Mouse (Mus musculus): ENCODE measurements at regions not wholly inside any gene's neighbourhood (a gene's known extent, or its start where the extent isn't known, plus 50 kb on each side); places are given as distances from the start of the nearest gene placed in this dataset.
A peak's percentile ranks its signal among the peaks of the same experiment; 100 is the strongest.

DNA sequence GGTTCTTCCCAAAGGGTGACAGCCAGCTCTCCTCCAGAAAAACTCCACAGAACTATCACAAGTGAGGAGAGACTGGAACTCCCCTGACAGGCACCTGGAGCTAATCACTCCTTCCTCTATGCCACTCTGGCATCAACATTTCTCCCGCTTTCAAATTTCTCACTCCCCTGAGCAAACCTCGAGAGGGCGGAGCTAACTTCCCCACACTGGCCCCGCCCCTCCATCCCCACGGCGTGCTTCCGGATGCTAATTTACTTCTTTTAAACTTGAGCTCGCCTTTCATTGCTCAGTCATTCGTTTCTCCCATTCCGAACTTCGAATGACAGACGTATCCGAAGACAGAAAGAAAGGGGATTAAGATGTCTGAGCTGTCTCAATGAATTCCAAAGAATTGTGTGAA, 87.8 kb upstream of the Ado start:
- 3% methylated on average over 13 of the region's 13 CpGs for WGBS
- Histone ChIP-seq H3K9ac (no peak overlapping the region), H3K4me2 (peak overlapping the region; percentile 43), H3K4me3 (replicated peaks) (0 out of 2 replicates have a peak overlapping the region, but pooled peaks have one; percentile 16), H3K27me3 (replicated peaks) (no peaks in the 10 kb centered on the region), H3K36me3 (no peaks in the 10 kb centered on the region), H3K9me3 (no peaks in the 10 kb centered on the region), H3K27ac (no peak overlapping the region), H3K4me1 (0 out of 2 replicates have a peak, but pooled peaks cover 2% of the 10 kb centered on the region)
- no peak for ATAC-seq (ENCODE audit: insufficient read depth, low FRiP score, low read depth)

DNA sequence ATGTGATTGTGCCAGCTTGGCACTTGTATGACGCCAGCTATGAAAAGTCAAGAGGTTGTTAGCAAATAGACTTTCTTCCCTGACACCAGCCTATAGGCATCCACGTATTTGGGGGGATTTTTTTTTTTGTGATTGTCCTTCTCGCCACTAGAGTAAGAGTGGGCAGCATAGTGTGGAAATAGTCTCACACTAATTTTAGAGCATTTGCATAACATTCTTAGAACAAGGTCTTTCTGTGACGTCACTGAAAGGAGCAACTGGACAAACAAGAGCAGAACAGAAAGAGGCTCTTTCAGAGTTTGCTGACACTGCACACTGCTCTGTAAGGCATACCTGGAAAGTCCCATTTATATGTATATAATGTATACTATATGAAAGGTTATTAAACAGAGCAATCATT, 86.0 kb upstream of the Ado start:
- Histone ChIP-seq H3K4me2 (no peak overlapping the region), H3K27me3 (replicated peaks) (no peaks in the 10 kb centered on the region), H3K4me3 (replicated peaks) (no peak overlapping the region), H3K4me1 (0 out of 2 replicates have a peak, but pooled peaks cover 2% of the 10 kb centered on the region), H3K36me3 (no peaks in the 10 kb centered on the region), H3K9ac (no peak overlapping the region), H3K9me3 (no peaks in the 10 kb centered on the region), H3K27ac (no peak overlapping the region)
- WGBS: 79% methylated on average over 4 of the region's 4 CpGs
- ATAC-seq (ENCODE audit: insufficient read depth, low FRiP score, low read depth): no peak

DNA sequence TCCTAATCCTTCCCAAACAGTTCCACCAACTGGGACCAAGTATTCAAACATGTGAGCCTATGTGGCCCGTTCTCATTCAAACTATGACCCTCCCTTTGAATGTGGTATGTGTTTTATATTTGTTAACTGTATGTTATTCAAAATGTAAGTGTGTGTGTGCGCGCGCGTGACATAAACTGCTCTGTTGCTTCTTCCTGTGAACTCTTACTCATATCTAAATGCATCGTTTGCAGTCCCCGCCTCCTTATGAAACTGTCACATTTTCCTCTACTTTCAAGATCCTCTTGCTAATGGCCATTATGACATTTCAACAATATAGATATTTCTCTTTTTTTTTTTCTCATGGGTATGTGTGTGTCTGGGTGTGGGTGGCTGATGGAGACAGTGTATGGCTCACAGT, 84.3 kb upstream of the Ado start:
- no peak for ATAC-seq (ENCODE audit: insufficient read depth, low FRiP score, low read depth)
- Histone ChIP-seq H3K27me3 (replicated peaks) (no peaks in the 10 kb centered on the region), H3K4me2 (no peak overlapping the region), H3K4me3 (replicated peaks) (no peak overlapping the region), H3K36me3 (no peaks in the 10 kb centered on the region), H3K27ac (no peak overlapping the region), H3K9me3 (no peaks in the 10 kb centered on the region), H3K4me1 (0 out of 2 replicates have a peak, but pooled peaks cover 2% of the 10 kb centered on the region), H3K9ac (no peak overlapping the region)
- 95% methylated on average over 7 of the region's 7 CpGs for WGBS

DNA sequence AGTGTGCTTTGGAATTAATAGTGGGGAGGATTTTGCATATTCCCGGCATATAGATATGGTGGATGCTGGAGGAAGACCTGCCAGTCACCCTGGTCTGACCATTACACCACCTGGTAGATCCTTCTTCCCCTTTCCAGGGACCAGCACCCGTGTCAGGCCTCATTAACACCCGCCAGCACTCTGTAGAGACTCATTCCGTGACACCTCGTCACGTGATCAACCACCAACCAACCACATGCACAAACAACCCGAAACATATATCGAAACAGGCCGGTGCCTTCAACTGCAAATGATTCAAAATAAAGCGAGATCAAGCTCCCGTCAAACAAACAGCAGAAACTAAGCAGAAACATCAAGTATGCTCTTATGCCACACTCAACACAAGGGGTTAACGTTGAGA, 74.6 kb upstream of the Ado start:
- Histone ChIP-seq H3K4me1 (no peaks in the 10 kb centered on the region), H3K27ac (no peak overlapping the region), H3K27me3 (replicated peaks) (no peaks in the 10 kb centered on the region), H3K36me3 (no peaks in the 10 kb centered on the region), H3K4me2 (no peak overlapping the region), H3K9me3 (no peaks in the 10 kb centered on the region), H3K9ac (no peak overlapping the region), H3K4me3 (replicated peaks) (no peak overlapping the region)
- 82% methylated on average over 12 of the region's 12 CpGs for WGBS
- ATAC-seq (ENCODE audit: insufficient read depth, low FRiP score, low read depth): no peak

DNA sequence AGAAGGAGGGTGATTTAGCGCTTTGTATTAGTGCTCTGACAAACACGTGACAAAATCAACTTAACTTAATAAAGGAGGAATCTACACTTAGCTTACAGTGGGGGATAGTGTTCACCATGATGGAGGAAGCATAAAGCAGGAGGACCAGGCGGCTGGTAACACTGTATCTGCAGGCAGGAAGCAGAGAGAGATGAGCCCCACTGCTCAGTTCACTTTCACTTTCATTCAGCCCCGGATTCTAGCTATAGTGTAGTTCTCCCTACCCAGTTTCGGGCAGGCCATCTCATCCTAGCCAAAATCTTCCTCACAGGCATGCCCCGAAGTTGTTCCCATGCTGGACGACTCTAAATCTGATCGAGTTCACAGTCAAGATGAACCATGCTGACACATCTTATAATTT, 71.3 kb upstream of the Ado start:
- 78% methylated on average over 8 of the region's 8 CpGs for WGBS
- Histone ChIP-seq H3K4me2 (no peak overlapping the region), H3K27me3 (replicated peaks) (no peaks in the 10 kb centered on the region), H3K36me3 (no peaks in the 10 kb centered on the region), H3K9me3 (no peaks in the 10 kb centered on the region), H3K4me1 (no peaks in the 10 kb centered on the region), H3K9ac (no peak overlapping the region), H3K4me3 (replicated peaks) (no peak overlapping the region), H3K27ac (no peak overlapping the region)
- no peak for ATAC-seq (ENCODE audit: insufficient read depth, low FRiP score, low read depth)

DNA sequence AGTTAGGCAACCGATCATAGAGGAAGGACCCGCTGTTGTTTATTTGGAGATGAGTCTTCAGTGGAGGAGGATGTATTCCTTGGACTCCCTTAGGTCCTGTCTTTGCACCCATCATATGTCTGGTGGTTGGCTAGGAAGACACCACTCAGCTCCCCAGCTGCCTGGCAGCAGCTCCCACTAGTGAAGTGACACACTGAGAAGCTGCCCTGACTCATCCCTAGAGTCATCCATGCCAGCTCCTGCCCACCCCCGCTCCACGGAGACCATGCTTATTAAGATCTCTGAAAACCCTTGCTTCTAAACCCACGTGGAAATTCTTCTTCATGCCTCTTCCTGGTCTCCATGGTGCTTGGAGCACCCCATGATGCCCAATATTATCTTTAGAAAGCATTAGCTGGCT, 69.4 kb upstream of the Ado start:
- Histone ChIP-seq H3K4me1 (no peaks in the 10 kb centered on the region), H3K9ac (no peak overlapping the region), H3K27me3 (replicated peaks) (no peaks in the 10 kb centered on the region), H3K4me3 (replicated peaks) (no peak overlapping the region), H3K4me2 (no peak overlapping the region), H3K9me3 (no peaks in the 10 kb centered on the region), H3K27ac (no peak overlapping the region), H3K36me3 (no peaks in the 10 kb centered on the region)
- 82% methylated on average over 5 of the region's 5 CpGs for WGBS
- no peak for ATAC-seq (ENCODE audit: insufficient read depth, low FRiP score, low read depth)

DNA sequence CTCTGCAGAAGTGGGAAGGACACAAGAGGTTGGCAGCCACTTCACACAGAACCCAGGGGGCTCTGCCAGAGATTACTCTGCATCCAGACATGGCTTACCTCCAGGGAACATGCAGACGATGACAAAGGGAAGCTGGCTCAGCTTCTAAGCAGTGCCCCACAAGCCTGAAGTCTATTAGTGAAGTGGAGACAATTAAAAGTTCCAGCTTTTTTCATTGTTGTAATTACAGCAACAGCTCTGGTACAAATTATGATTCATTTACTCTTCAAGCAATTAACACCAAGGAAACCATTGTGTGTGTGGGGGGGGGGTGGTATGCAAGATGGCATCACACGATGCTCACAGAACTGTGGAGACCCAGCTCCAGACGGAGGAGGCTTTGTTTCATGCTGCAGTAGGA, 66.3 kb upstream of the Ado start:
- H3K27me3 ChIP-seq (replicated peaks): no peaks in the 10 kb centered on the region
- no peak overlapping the region for H3K4me2 ChIP-seq
- no peak overlapping the region for H3K4me3 ChIP-seq (replicated peaks)
- no peak overlapping the region for H3K27ac ChIP-seq
- 67% methylated on average over 3 of the region's 3 CpGs for WGBS
- H3K4me1 ChIP-seq: no peaks in the 10 kb centered on the region
- H3K9me3 ChIP-seq: no peaks in the 10 kb centered on the region
- H3K9ac ChIP-seq: no peak overlapping the region
- no peaks in the 10 kb centered on the region for H3K36me3 ChIP-seq
- no peak for ATAC-seq (ENCODE audit: insufficient read depth, low FRiP score, low read depth)

DNA sequence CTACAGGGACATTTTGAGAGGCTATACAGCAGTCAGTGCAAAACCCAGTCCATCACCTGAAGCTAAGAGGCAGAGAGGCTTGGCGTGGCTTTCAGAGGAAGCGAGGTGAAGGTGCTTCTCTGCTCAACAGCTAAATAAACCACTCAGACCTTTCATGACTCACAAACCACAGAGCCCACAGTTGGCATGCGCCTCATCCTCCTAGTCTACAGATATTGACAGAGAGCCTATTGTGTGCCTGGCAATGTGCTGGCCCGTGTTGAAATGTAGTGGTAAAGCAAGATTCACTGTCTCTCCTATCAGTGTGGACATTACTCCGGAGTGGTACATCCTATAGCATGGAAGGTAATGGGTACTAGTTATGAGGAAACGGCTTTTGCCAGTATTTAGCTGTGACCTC, 61.9 kb upstream of the Ado start:
- Histone ChIP-seq H3K4me1 (peaks cover 3% of the 10 kb centered on the region; the same call in 1 of the 2 replicates), H3K4me3 (replicated peaks) (no peak overlapping the region), H3K36me3 (no peaks in the 10 kb centered on the region), H3K9ac (no peak overlapping the region), H3K27ac (no peak overlapping the region), H3K27me3 (replicated peaks) (no peaks in the 10 kb centered on the region), H3K4me2 (no peak overlapping the region), H3K9me3 (no peaks in the 10 kb centered on the region)
- WGBS: 81% methylated on average over 6 of the region's 6 CpGs
- no peak for ATAC-seq (ENCODE audit: insufficient read depth, low FRiP score, low read depth)

DNA sequence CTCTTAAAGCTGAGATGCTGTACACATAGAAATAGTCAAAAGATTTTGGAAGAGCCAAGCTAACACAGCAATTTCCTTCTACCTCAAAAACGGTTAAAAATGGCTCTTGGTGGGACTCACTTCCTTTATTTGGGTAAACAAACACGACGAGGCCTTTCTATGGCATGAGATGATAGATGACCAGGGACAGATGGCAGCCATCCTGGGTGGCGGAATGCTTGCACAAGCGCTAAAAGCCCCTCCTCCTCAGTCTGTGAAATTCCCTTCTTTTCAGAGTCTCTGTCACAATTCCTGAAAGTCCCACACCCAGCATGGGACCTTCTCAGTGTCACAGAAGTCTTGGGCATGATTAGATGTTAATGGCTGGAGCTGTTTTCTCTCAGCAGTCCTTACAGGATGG, 59.3 kb upstream of the Ado start:
- WGBS: 16% methylated on average over 5 of the region's 5 CpGs
- no peak overlapping the region for H3K4me2 ChIP-seq
- H3K36me3 ChIP-seq: no peaks in the 10 kb centered on the region
- ATAC-seq (ENCODE audit: insufficient read depth, low FRiP score, low read depth): no peak
- H3K4me1 ChIP-seq: peaks cover 3% of the 10 kb centered on the region; the same call in 1 of the 2 replicates
- H3K27me3 ChIP-seq (replicated peaks): no peaks in the 10 kb centered on the region
- H3K9ac ChIP-seq: no peak overlapping the region
- no peak overlapping the region for H3K4me3 ChIP-seq (replicated peaks)
- no peaks in the 10 kb centered on the region for H3K9me3 ChIP-seq
- no peak overlapping the region for H3K27ac ChIP-seq

DNA sequence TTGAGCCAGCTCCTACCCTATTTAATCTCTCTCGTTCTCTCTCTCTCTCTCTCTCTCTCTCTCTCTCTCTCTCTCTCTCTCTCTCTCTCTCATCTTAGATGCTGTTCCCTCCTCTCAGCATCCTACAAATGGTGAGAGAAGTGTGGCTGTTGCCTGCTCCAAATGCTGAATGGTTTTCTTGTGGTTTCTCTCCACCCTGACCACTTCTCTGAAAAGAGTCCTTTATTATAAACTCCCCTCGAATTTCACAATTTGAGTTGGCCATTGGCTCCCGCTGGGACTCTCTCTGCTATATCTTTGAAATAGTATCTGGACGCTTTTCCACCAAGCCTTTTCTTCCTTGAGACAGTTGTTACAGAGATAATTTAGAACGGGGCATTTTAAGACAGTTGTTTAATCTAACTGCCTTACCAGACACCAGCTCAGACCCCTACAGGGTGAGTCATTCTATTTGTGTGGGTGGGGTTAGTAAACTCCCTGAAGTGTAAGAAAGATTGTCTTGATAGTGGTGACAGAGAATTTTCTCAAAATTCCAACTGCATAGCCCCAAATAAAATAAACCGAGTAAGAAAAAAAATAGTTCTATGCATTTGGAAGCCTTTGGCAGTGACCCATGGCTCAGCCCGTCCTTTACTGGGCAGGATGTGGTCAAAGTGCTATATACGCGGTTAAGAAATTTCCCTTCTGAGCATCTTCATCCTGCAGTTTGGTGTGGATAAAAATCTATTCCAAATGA, 58.7 kb upstream of the Ado start:
- no peak for ATAC-seq (ENCODE audit: insufficient read depth, low FRiP score, low read depth)
- no peaks in the 10 kb centered on the region for H3K27me3 ChIP-seq (replicated peaks)
- no peak overlapping the region for H3K4me2 ChIP-seq
- H3K4me1 ChIP-seq: peaks cover 3% of the 10 kb centered on the region; the same call in 1 of the 2 replicates
- 42% methylated on average over 9 of the region's 9 CpGs for whole genome bisulfite sequencing
- H3K4me3 ChIP-seq (replicated peaks): no peak overlapping the region
- no peaks in the 10 kb centered on the region for H3K9me3 ChIP-seq
- no peak overlapping the region for H3K9ac ChIP-seq
- no peaks in the 10 kb centered on the region for H3K36me3 ChIP-seq
- H3K27ac ChIP-seq: no peak overlapping the region

DNA sequence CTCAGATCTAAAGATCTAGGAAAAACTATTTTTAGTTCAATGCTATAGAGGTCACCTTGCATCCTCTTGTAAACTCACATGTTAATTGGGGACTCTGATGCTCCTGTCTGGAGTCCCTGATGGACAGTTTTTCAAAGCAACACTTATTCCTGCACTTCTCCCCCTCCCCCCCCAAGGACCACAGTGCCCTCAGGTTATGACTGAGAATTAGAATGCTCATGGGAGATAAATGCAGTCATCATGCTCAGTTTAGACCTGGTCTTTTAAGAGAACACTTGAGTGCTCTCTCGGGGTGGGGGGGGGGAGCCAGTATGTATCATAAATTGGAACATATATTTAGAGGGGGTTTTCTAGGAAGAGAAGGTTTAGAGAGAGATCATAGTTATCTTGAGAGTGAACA, 58.0 kb upstream of the Ado start:
- Histone ChIP-seq H3K4me1 (peaks cover 3% of the 10 kb centered on the region; the same call in 1 of the 2 replicates), H3K36me3 (no peaks in the 10 kb centered on the region), H3K9ac (no peak overlapping the region), H3K27me3 (replicated peaks) (no peaks in the 10 kb centered on the region), H3K4me3 (replicated peaks) (no peak overlapping the region), H3K27ac (no peak overlapping the region), H3K4me2 (no peak overlapping the region), H3K9me3 (no peaks in the 10 kb centered on the region)
- no peak for ATAC-seq (ENCODE audit: insufficient read depth, low FRiP score, low read depth)
- whole genome bisulfite sequencing: 88% methylated on average over 1 of the region's 1 CpGs

DNA sequence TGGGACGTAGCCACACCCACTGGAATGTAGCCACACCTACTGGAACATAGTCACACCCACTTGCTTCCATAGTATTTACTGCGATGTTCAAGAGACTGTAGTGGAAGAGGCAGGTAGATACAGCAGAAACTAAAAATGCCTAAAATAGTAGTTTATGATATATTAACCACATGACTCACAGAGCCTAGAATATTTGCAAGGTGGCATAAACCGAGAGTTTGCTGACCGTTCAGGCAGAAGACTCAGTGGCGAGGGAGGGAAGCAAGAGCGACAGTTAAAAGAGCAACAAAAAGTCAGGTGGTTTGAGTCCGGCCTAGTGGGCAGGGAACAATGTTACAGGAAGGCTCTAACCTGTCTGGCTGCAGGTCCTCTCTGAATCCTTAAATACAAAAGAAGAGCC, 50.6 kb upstream of the Ado start:
- Histone ChIP-seq H3K4me1 (no peaks in the 10 kb centered on the region), H3K4me2 (no peak overlapping the region), H3K36me3 (no peaks in the 10 kb centered on the region), H3K27me3 (replicated peaks) (no peaks in the 10 kb centered on the region), H3K27ac (no peak overlapping the region), H3K4me3 (replicated peaks) (no peak overlapping the region), H3K9me3 (no peaks in the 10 kb centered on the region), H3K9ac (no peak overlapping the region)
- ATAC-seq (ENCODE audit: insufficient read depth, low FRiP score, low read depth): no peak
- 96% methylated on average over 7 of the region's 7 CpGs for WGBS

DNA sequence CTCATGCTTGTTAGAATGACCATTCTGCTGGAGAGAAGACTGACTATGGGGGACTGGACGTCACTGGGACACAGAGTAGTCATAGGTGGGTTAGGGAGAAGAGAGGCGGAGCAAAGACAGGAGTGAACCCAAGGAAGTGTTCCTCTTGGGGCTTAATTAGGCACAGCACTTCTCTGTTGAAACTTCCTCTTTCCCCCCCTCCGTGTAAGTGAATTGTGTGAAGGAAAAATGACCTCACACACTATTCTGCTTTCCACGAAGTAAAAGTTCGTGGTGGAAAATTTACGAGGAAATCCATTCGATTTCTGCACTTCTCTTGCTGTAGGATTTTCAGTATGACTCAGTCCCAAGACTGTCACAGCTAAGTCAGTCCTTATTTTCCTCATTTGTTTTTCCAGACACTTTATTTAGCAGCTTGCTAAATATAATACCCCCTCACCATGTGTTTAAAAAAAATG, 49.9 kb upstream of the Ado start:
- H3K4me1 ChIP-seq: no peaks in the 10 kb centered on the region
- 70% methylated on average over 7 of the region's 7 CpGs for WGBS
- H3K9ac ChIP-seq: no peak overlapping the region
- no peak overlapping the region for H3K27ac ChIP-seq
- no peaks in the 10 kb centered on the region for H3K36me3 ChIP-seq
- no peaks in the 10 kb centered on the region for H3K9me3 ChIP-seq
- no peaks in the 10 kb centered on the region for H3K27me3 ChIP-seq (replicated peaks)
- ATAC-seq (ENCODE audit: insufficient read depth, low FRiP score, low read depth): no peak
- no peak overlapping the region for H3K4me2 ChIP-seq
- no peak overlapping the region for H3K4me3 ChIP-seq (replicated peaks)

Measured in stomach, embryonic 15.5 days (tissue).